Mouse (Mus musculus) MEL (cell line): Measurements from ENCODE around the gene Jam2. TPM values are rescaled to one million over a fixed set of nuclear protein-coding genes. Genes with fewer than 3 reads are reported as not detected.

ENCODE experiments used
- DNase-seq: peaks from one replicate; pipeline ENCODE4 v3.0.0; 2011; ENCODE audit warnings: low read depth, low spot score
- H3K27ac ChIP-seq: 2 replicates; pipeline ENCODE4 v1.5.1; 2012; ENCODE audit warnings: low read depth, mild to moderate bottlenecking, control low read depth, low read length, moderate library complexity; ENCODE audit not compliant: control insufficient read depth
- H3K27me3 ChIP-seq, 2 experiments: fragments of 150-350 bp in 1 of 2; sonication (generic) in 1 of 2; 2 replicates each; pipeline ENCODE4 v1.6.1; 2012; ENCODE audit warnings: low read length in 2 of 2, mild to moderate bottlenecking in 2 of 2, improper control_type of control experiment in 1 of 2, moderate library complexity in 1 of 2; ENCODE audit not compliant: insufficient read depth in 2 of 2, control insufficient read depth in 1 of 2
- H3K36me3 ChIP-seq, 2 experiments: 2 replicates each; pipeline ENCODE4 v1.6.1; 2012 to 2014; ENCODE audit warnings: low read length in 2 of 2, improper control_type of control experiment in 1 of 2, inconsistent platforms in 1 of 2, mild to moderate bottlenecking in 1 of 2; ENCODE audit not compliant: insufficient read depth in 2 of 2, control insufficient read depth in 1 of 2
- H3K4me1 ChIP-seq, 2 experiments: fragments of 150-350 bp in 1 of 2; sonication (generic) in 1 of 2; 2 replicates each; pipeline ENCODE4 v1.6.1; 2012; ENCODE audit warnings: low read length in 2 of 2, improper control_type of control experiment in 1 of 2, mild to moderate bottlenecking in 1 of 2; ENCODE audit not compliant: insufficient read depth in 2 of 2, control insufficient read depth in 1 of 2
- H3K4me3 ChIP-seq, 2 experiments: fragments of 150-350 bp in 1 of 2; sonication (generic) in 1 of 2; 2 replicates each; pipeline ENCODE4 v1.5.1; 2012; ENCODE audit warnings: low read depth in 2 of 2, low read length in 2 of 2, mild to moderate bottlenecking in 2 of 2, moderate library complexity in 2 of 2, control low read depth in 1 of 2, improper control_type of control experiment in 1 of 2; ENCODE audit not compliant: control insufficient read depth in 1 of 2, insufficient read depth in 1 of 2
- H3K79me2 ChIP-seq: 2 replicates; pipeline ENCODE4 v1.6.1; 2012; ENCODE audit warnings: mild to moderate bottlenecking, low read length, moderate library complexity; ENCODE audit not compliant: control insufficient read depth, poor library complexity, insufficient read depth
- H3K9ac ChIP-seq: 2 replicates; pipeline ENCODE4 v1.6.1; 2012; ENCODE audit warnings: low read depth, mild to moderate bottlenecking, control low read depth, low read length, moderate library complexity; ENCODE audit not compliant: control insufficient read depth, poor library complexity, severe bottlenecking
- H3K9me3 ChIP-seq: fragments of 150-350 bp; sonication (generic); replicated peaks from 2 replicates; pipeline ENCODE4 v1.6.1; 2012; ENCODE audit warnings: mild to moderate bottlenecking, low read length, improper control_type of control experiment, moderate library complexity; ENCODE audit not compliant: insufficient read depth
- BHLHE40 ChIP-seq: IDR thresholded peaks from 2 replicates; pipeline ENCODE4 v1.6.1; 2012; ENCODE audit warnings: low read depth, mild to moderate bottlenecking, inconsistent platforms, low read length, improper control_type of control experiment, borderline replicate concordance
- CHD1 ChIP-seq: IDR thresholded peaks from 2 replicates; pipeline ENCODE4 v1.6.1; 2012; ENCODE audit warnings: low read depth, mild to moderate bottlenecking, inconsistent platforms, low read length, improper control_type of control experiment
- ELF1 ChIP-seq: IDR thresholded peaks from 2 replicates; pipeline ENCODE4 v1.6.1; 2014; ENCODE audit warnings: low read depth, mild to moderate bottlenecking, inconsistent platforms, low read length, improper control_type of control experiment, moderate library complexity
- EP300 ChIP-seq, 2 experiments: IDR thresholded peaks; 2 replicates each; pipeline ENCODE4 v1.6.1; 2011; ENCODE audit warnings: improper control_type of control experiment in 2 of 2, low read length in 2 of 2, low read depth in 1 of 2, mild to moderate bottlenecking in 1 of 2
- GABPA ChIP-seq: IDR thresholded peaks from 2 replicates; pipeline ENCODE4 v1.6.1; 2012; ENCODE audit warnings: low read depth, mild to moderate bottlenecking, inconsistent platforms, low read length, improper control_type of control experiment, moderate library complexity
- GATA1 ChIP-seq: IDR thresholded peaks from 2 replicates; pipeline ENCODE4 v1.6.1; 2011; ENCODE audit warnings: low read depth, low read length, improper control_type of control experiment
- HCFC1 ChIP-seq: IDR thresholded peaks from 2 replicates; pipeline ENCODE4 v1.6.1; 2012; ENCODE audit warnings: low read depth, mild to moderate bottlenecking, inconsistent platforms, low read length, improper control_type of control experiment, moderate library complexity
- JUND ChIP-seq: IDR thresholded peaks from 2 replicates; pipeline ENCODE4 v1.6.1; 2011; ENCODE audit warnings: low read depth, mild to moderate bottlenecking, improper control_type of control experiment, low read length
- MXI1 ChIP-seq: IDR thresholded peaks from 2 replicates; pipeline ENCODE4 v1.6.1; 2011; ENCODE audit warnings: mild to moderate bottlenecking, low read depth, low read length, improper control_type of control experiment
- MYB ChIP-seq: IDR thresholded peaks from 2 replicates; pipeline ENCODE4 v1.6.1; 2011; ENCODE audit warnings: mild to moderate bottlenecking, low read depth, low read length, improper control_type of control experiment
- MYC ChIP-seq: IDR thresholded peaks from 2 replicates; pipeline ENCODE4 v1.6.1; 2011; ENCODE audit warnings: low read depth, mild to moderate bottlenecking, low read length, improper control_type of control experiment, moderate library complexity
- NRF1 ChIP-seq: IDR thresholded peaks from 2 replicates; pipeline ENCODE4 v1.6.1; 2014; ENCODE audit warnings: low read depth, mild to moderate bottlenecking, inconsistent platforms, low read length, improper control_type of control experiment, moderate library complexity; ENCODE audit not compliant: poor library complexity, insufficient read depth, severe bottlenecking
- POLR2A ChIP-seq, 2 experiments: IDR thresholded peaks; 2 replicates each; pipeline ENCODE4 v1.6.1; 2011 to 2012; ENCODE audit warnings: low read length in 2 of 2, mild to moderate bottlenecking in 2 of 2, control low read depth in 1 of 2, improper control_type of control experiment in 1 of 2, low read depth in 1 of 2, moderate library complexity in 1 of 2; ENCODE audit not compliant: control insufficient read depth in 1 of 2, insufficient read depth in 1 of 2, poor library complexity in 1 of 2
- POLR2AphosphoS5 ChIP-seq: IDR thresholded peaks from 2 replicates; pipeline ENCODE4 v1.6.1; 2012; ENCODE audit warnings: low read depth, borderline replicate concordance, mild to moderate bottlenecking, inconsistent platforms, low read length, moderate library complexity, mixed read lengths
- RAD21 ChIP-seq: IDR thresholded peaks from 2 replicates; pipeline ENCODE4 v1.6.1; 2011; ENCODE audit warnings: mild to moderate bottlenecking, low read depth, low read length, improper control_type of control experiment
- RCOR1 ChIP-seq: IDR thresholded peaks from 2 replicates; pipeline ENCODE4 v1.6.1; 2012; ENCODE audit warnings: low read depth, mild to moderate bottlenecking, inconsistent platforms, low read length, improper control_type of control experiment
- SIN3A ChIP-seq: IDR thresholded peaks from 2 replicates; pipeline ENCODE4 v1.6.1; 2012; ENCODE audit warnings: low read length, improper control_type of control experiment, inconsistent platforms
- TBP ChIP-seq: IDR thresholded peaks from 2 replicates; pipeline ENCODE4 v1.8.0; 2011; ENCODE audit warnings: low read depth, low read length, improper control_type of control experiment
- USF2 ChIP-seq, 2 experiments: IDR thresholded peaks; 2 replicates each; pipeline ENCODE4 v1.6.1; 2011 to 2012; ENCODE audit warnings: improper control_type of control experiment in 2 of 2, low read length in 2 of 2, borderline replicate concordance in 1 of 2, inconsistent platforms in 1 of 2, low read depth in 1 of 2, mild to moderate bottlenecking in 1 of 2; ENCODE audit not compliant: insufficient read depth in 1 of 2
- ZC3H11A ChIP-seq: IDR thresholded peaks from 2 replicates; pipeline ENCODE4 v1.6.1; 2012; ENCODE audit warnings: low read depth, mild to moderate bottlenecking, inconsistent platforms, low read length, improper control_type of control experiment
- ZNF384 ChIP-seq: IDR thresholded peaks from 2 replicates; pipeline ENCODE4 v1.6.1; 2012; ENCODE audit warnings: low read depth, mild to moderate bottlenecking, inconsistent platforms, low read length, improper control_type of control experiment
- polyA plus RNA-seq, 2 experiments: library from polyadenylated mRNA; stranded (reverse) in 1 of 2; unstranded in 1 of 2; fragments of >175 nt in 1 of 2; fragments of >200 nt in 1 of 2; gene quantifications; 2 replicates each; pipeline versions ENCODE4 v1.2.1 to v1.2.4; 2012; ENCODE audit warnings: low replicate concordance in 2 of 2, low read depth in 1 of 2; ENCODE audit not compliant: insufficient read length in 2 of 2, insufficient read depth in 1 of 2, missing spikeins in 1 of 2
- total RNA-seq: library from RNA; depleted of rRNA; stranded (reverse); fragments of 300-350 nt; gene quantifications from 2 replicates; pipeline ENCODE4 v1.2.3, GENCODE M21; 2012

Jam2 gene
- total and polyA plus RNA-seq, 3 experiments = 0.01 to 0.04 TPM; not detected in 1

- no peak for DNase-seq
- H3K4me1 ChIP-seq = no peaks in the 10 kb centered on the region
- no peaks in the 10 kb centered on the region for H3K79me2 ChIP-seq
- no peak overlapping the region for H3K27ac ChIP-seq
- H3K27me3 ChIP-seq = no peaks in the 10 kb centered on the region
- H3K9ac ChIP-seq = no peak overlapping the region
- no peaks in the 10 kb centered on the region for H3K9me3 ChIP-seq
- no peaks in the 10 kb centered on the region for H3K36me3 ChIP-seq
- no peak for TF ChIP-seq MXI1
- no peak for TF ChIP-seq JUND
- no peak for TF ChIP-seq MYB
- TF ChIP-seq POLR2A (IDR thresholded peaks at IDR 0.05; ENCODE audit: control insufficient read depth in 1 of 2, insufficient read depth in 1 of 2, low read depth in 1 of 2, low read length in 2 of 2, poor library complexity in 1 of 2) = no peak
- TF ChIP-seq GATA1 = no peak
- no peak for TF ChIP-seq HCFC1
- TF ChIP-seq GABPA = no peak
- no peak for TF ChIP-seq SIN3A
- no peak for TF ChIP-seq CHD1
- TF ChIP-seq, all 39 proteins: peak for 0
- no peak overlapping the region for H3K4me3 ChIP-seq
Observed at GRCm38 (mm10) chr16:84793401-84793800, 19.5 kb downstream of the Jam2 start.

- no peaks in the 10 kb centered on the region for H3K4me1 ChIP-seq
- H3K9me3 ChIP-seq = no peaks in the 10 kb centered on the region
- TF ChIP-seq NRF1 = no peak
- TF ChIP-seq POLR2AphosphoS5 = no peak
- TF ChIP-seq RCOR1 = no peak
- TF ChIP-seq GATA1 = no peak
- no peak for TF ChIP-seq USF2 (IDR thresholded peaks at IDR 0.05; ENCODE audit: borderline replicate concordance in 1 of 2, insufficient read depth in 1 of 2, low read depth in 1 of 2, low read length in 2 of 2)
- no peak for TF ChIP-seq BHLHE40
- no peak for TF ChIP-seq MXI1
- no peak for TF ChIP-seq CHD1
- TF ChIP-seq MYC = no peak
- no peak for TF ChIP-seq SIN3A
- no peak for TF ChIP-seq RAD21
- TF ChIP-seq ZNF384 = no peak
- TF ChIP-seq TBP = no peak
- no peak for TF ChIP-seq ELF1
- no peak for TF ChIP-seq EP300 (IDR thresholded peaks at IDR 0.05; ENCODE audit: low read depth in 1 of 2, low read length in 2 of 2)
- TF ChIP-seq MYB = no peak
- no peak for TF ChIP-seq HCFC1
- no peak for TF ChIP-seq ZC3H11A
- H3K36me3 ChIP-seq = no peaks in the 10 kb centered on the region
- no peaks in the 10 kb centered on the region for H3K27me3 ChIP-seq
- no peak overlapping the region for H3K4me3 ChIP-seq
- no peaks in the 10 kb centered on the region for H3K79me2 ChIP-seq
- no peak overlapping the region for H3K27ac ChIP-seq
- no peak for DNase-seq
- no peak overlapping the region for H3K9ac ChIP-seq
Observed at GRCm38 (mm10) chr16:84795337-84795736, 21.4 kb downstream of the Jam2 start.
